Mouse (Mus musculus): Measurements from ENCODE around the gene 1700013F07Rik. TPM values are rescaled to one million over a fixed set of nuclear protein-coding genes. Genes with fewer than 3 reads are reported as not detected.

Gene 1700013F07Rik
- not detected for total RNA-seq (2023)

GRCm38 (mm10) chr3:108533951-108534350, at the start of gene 1700013F07Rik:
Gene 1700013F07Rik, plus strand, starts transcription at chr3:108534150.

GRCm38 (mm10) chr3:108536517-108537260, 2.7 kb downstream of the 1700013F07Rik start, which contains the start of gene 5330417C22Rik:
Gene 5330417C22Rik, minus strand, starts transcription at chr3:108536536.

GRCm38 (mm10) chr3:108562133-108562730, 28.3 kb downstream of the 1700013F07Rik start, which contains the start of gene Tmem167b:
Gene Tmem167b, minus strand, starts transcription at chr3:108562466.

GRCm38 (mm10) chr3:108571443-108572294, 37.7 kb downstream of the 1700013F07Rik start, which contains the start of gene Taf13:
Gene Taf13, plus strand, starts transcription at chr3:108571698.

GRCm38 (mm10) chr3:108590786-108591529, 57.0 kb downstream of the 1700013F07Rik start, which contains the start of gene Wdr47:
Gene Wdr47, plus strand, starts transcription at chr3:108591279.

Other genes starting within 250 kb of the 1700013F07Rik start
- not detected for gene Mybphl, start 169.2 kb upstream of the 1700013F07Rik start, total RNA-seq (2023)
- gene Psrc1, start 150.3 kb upstream of the 1700013F07Rik start, total RNA-seq (2023) = under 1 TPM; 0.42 to 0.75 TPM
- 1 to 10 TPM; 4.6 to 4.9 TPM for gene Celsr2, start 118.6 kb upstream of the 1700013F07Rik start, total RNA-seq (2023)
- gene Sars, start 88.9 kb upstream of the 1700013F07Rik start, total RNA-seq (2023) = 100 to 1,000 TPM; 136 to 138 TPM
- gene 5330417C22Rik, start 2.4 kb downstream of the 1700013F07Rik start, total RNA-seq (2023) = under 1 TPM in 1 of 2 experiments, not detected in 1; 0.20 TPM
- gene Tmem167b, start 28.3 kb downstream of the 1700013F07Rik start, total RNA-seq (2023) = 10 to 100 TPM; 37.0 to 39.0 TPM
- 10 to 100 TPM; 24.9 to 30.1 TPM for gene Taf13, start 37.5 kb downstream of the 1700013F07Rik start, total RNA-seq (2023)
- 10 to 100 TPM; 19.8 to 29.3 TPM for gene Wdr47, start 57.1 kb downstream of the 1700013F07Rik start, total RNA-seq (2023)
- gene Clcc1, start 119.8 kb downstream of the 1700013F07Rik start, total RNA-seq (2023) = 10 to 100 TPM; 42.6 to 43.1 TPM
- gene Gpsm2, start 188.2 kb downstream of the 1700013F07Rik start, total RNA-seq (2023) = not detected
- not detected for gene Aknad1, start 205.5 kb downstream of the 1700013F07Rik start, total RNA-seq (2023)

Data from B cell, adult 67 days (primary cell).